Mouse (Mus musculus): Measurements from ENCODE around the gene Tnfrsf14. TPM values are rescaled to one million over a fixed set of nuclear protein-coding genes. Genes with fewer than 3 reads are reported as not detected.
A peak's percentile ranks its signal among the peaks of the same experiment; 100 is the strongest.

Gene Tnfrsf14
- polyA plus RNA-seq, 1 experiment, result 87.7 TPM

GRCm38 (mm10) chr4:154925413-154925812 is 3.0 kb downstream of the Tnfrsf14 start:
- DNase-seq (ENCODE audit: low read depth, low spot score), result no peak
- 77% methylated on average over 4 of the region's 4 CpGs for WGBS

- DNase-seq (ENCODE audit: low read depth, low spot score), result no peak
- WGBS, result 88% methylated on average over 5 of the region's 5 CpGs
Observed at GRCm38 (mm10) chr4:154922931-154923330, 5.4 kb downstream of the Tnfrsf14 start.

- no peak for DNase-seq (ENCODE audit: low read depth, low spot score)
- 68% methylated on average over 4 of the region's 4 CpGs for WGBS
Observed at GRCm38 (mm10) chr4:154922291-154922690, 6.1 kb downstream of the Tnfrsf14 start.

- no peak for DNase-seq (ENCODE audit: low read depth, low spot score)
- 53% methylated on average over 4 of the region's 4 CpGs for WGBS
Observed at GRCm38 (mm10) chr4:154916662-154917061, 11.7 kb downstream of the Tnfrsf14 start.

GRCm38 (mm10) chr4:154915286-154915685 is 13.1 kb downstream of the Tnfrsf14 start:
- WGBS, result 69% methylated on average over 10 of the region's 10 CpGs
- DNase-seq (ENCODE audit: low read depth, low spot score), result no peak

GRCm38 (mm10) chr4:154914707-154915106 is 13.7 kb downstream of the Tnfrsf14 start:
- no peak for DNase-seq (ENCODE audit: low read depth, low spot score)
- 27% methylated on average over 3 of the region's 3 CpGs for WGBS

GRCm38 (mm10) chr4:154914252-154914651 is 14.1 kb downstream of the Tnfrsf14 start:
- 91% methylated on average over 4 of the region's 4 CpGs for WGBS
- no peak for DNase-seq (ENCODE audit: low read depth, low spot score)

GRCm38 (mm10) chr4:154913845-154914244 is 14.5 kb downstream of the Tnfrsf14 start:
- WGBS, result 88% methylated on average over 3 of the region's 3 CpGs
- no peak for DNase-seq (ENCODE audit: low read depth, low spot score)

GRCm38 (mm10) chr4:154911644-154912043 is 16.7 kb downstream of the Tnfrsf14 start:
- DNase-seq (ENCODE audit: low read depth, low spot score), result no peak
- 21% methylated on average over 2 of the region's 2 CpGs for WGBS

GRCm38 (mm10) chr4:154910606-154911522 is 17.5 kb downstream of the Tnfrsf14 start:
- DNase-seq (ENCODE audit: low read depth, low spot score), result no peak
- WGBS, result 45% methylated on average over 15 of the region's 15 CpGs

- no peak for DNase-seq (ENCODE audit: low read depth, low spot score)
- WGBS, result 75% methylated on average over 5 of the region's 5 CpGs
Observed at GRCm38 (mm10) chr4:154908490-154908889, 19.9 kb downstream of the Tnfrsf14 start.

- whole genome bisulfite sequencing, result 30% methylated on average over 17 of the region's 17 CpGs
- DNase-seq (ENCODE audit: low read depth, low spot score), result no peak
Observed at GRCm38 (mm10) chr4:154907833-154908232, 20.5 kb downstream of the Tnfrsf14 start.

- WGBS, result 1% methylated on average over 16 of the region's 16 CpGs
- peak; percentile 82 for DNase-seq (ENCODE audit: low read depth, low spot score)
Observed at GRCm38 (mm10) chr4:154904185-154905071, 23.9 kb downstream of the Tnfrsf14 start.

GRCm38 (mm10) chr4:154902371-154902770 is 26.0 kb downstream of the Tnfrsf14 start:
- WGBS, result 83% methylated on average over 2 of the region's 2 CpGs
- DNase-seq (ENCODE audit: low read depth, low spot score), result no peak

GRCm38 (mm10) chr4:154898506-154899446 is 29.6 kb downstream of the Tnfrsf14 start, which contains the start of gene Fam213b:
TSS of gene Fam213b (minus strand) at chr4:154899135.
- peak; percentile 87 for DNase-seq (ENCODE audit: low read depth, low spot score)
- 2% methylated on average over 43 of the region's 43 CpGs for WGBS

GRCm38 (mm10) chr4:154897676-154898465 is 30.5 kb downstream of the Tnfrsf14 start:
- no peak for DNase-seq (ENCODE audit: low read depth, low spot score)
- 55% methylated on average over 6 of the region's 6 CpGs for WGBS

GRCm38 (mm10) chr4:154895549-154895948 is 32.8 kb downstream of the Tnfrsf14 start:
- no peak for DNase-seq (ENCODE audit: low read depth, low spot score)
- 83% methylated on average over 5 of the region's 5 CpGs for WGBS

GRCm38 (mm10) chr4:154890887-154891286 is 37.5 kb downstream of the Tnfrsf14 start:
- WGBS, result 54% methylated on average over 14 of the region's 14 CpGs
- DNase-seq (ENCODE audit: low read depth, low spot score), result no peak
